Mouse (Mus musculus) liver, postnatal 0 days (tissue): ENCODE data around the gene Rap2c. TPM values are rescaled to one million over a fixed set of nuclear protein-coding genes. Genes with fewer than 3 reads are reported as not detected.

Source experiments
- ATAC-seq: fragments of 200-750 bp; cut with Nextera tagmentation; 2 replicates; pipeline ENCODE4 v1.8.0; 2017; ENCODE audit warnings: mild to moderate bottlenecking, moderate library complexity
- DNase-seq: peaks from one replicate; pipeline ENCODE4 v3.0.0-alpha.2; 2016
- H3K27ac ChIP-seq: fragments of 300-500 bp; sonication (generic); 2 replicates; pipeline ENCODE4 v1.5.1; 2014; ENCODE audit warnings: antibody characterized with exemption, moderate library complexity, mild to moderate bottlenecking, low read depth
- H3K27me3 ChIP-seq: fragments of 300-500 bp; sonication (generic); 2 replicates; pipeline ENCODE4 v1.6.1; 2014; ENCODE audit warnings: low read length, control low read depth, mixed read lengths; ENCODE audit not compliant: insufficient read depth
- H3K36me3 ChIP-seq: fragments of 300-500 bp; sonication (generic); replicated peaks from 2 replicates; pipeline ENCODE4 v1.6.1; 2014; ENCODE audit warnings: mild to moderate bottlenecking, control low read depth, low read length, moderate library complexity, mixed read lengths; ENCODE audit not compliant: insufficient read depth
- H3K4me1 ChIP-seq: fragments of 300-500 bp; sonication (generic); 2 replicates; pipeline ENCODE4 v1.6.1; 2014; ENCODE audit warnings: antibody characterized with exemption, mild to moderate bottlenecking, control low read depth; ENCODE audit not compliant: insufficient read depth
- H3K4me2 ChIP-seq: fragments of 300-500 bp; sonication (generic); 2 replicates; pipeline ENCODE4 v1.6.1; 2014; ENCODE audit warnings: low read depth, mild to moderate bottlenecking, low read length, moderate library complexity, mixed read lengths
- H3K4me3 ChIP-seq: fragments of 300-500 bp; sonication (generic); 2 replicates; pipeline ENCODE4 v1.5.1; 2014; ENCODE audit warnings: low read depth, low read length
- H3K9ac ChIP-seq: fragments of 300-500 bp; sonication (generic); replicated peaks from 2 replicates; pipeline ENCODE4 v1.6.1; 2014; ENCODE audit warnings: mild to moderate bottlenecking, moderate library complexity
- H3K9me3 ChIP-seq: fragments of 300-500 bp; sonication (generic); 2 replicates; pipeline ENCODE4 v1.6.1; 2016; ENCODE audit warnings: mild to moderate bottlenecking, control low read depth, low read length, mixed read lengths
- CTCF ChIP-seq: sonication (generic); IDR thresholded peaks from 2 replicates; pipeline ENCODE4 v1.5.1; 2016; ENCODE audit warnings: antibody characterized with exemption, low read depth
- EP300 ChIP-seq: IDR thresholded peaks from 2 replicates; pipeline ENCODE4 v1.6.1; 2016; ENCODE audit warnings: antibody characterized with exemption, low read depth, mild to moderate bottlenecking
- WGBS: fragments of 180-500 bp; shearing (Covaris S2); extraction: QIAGEN DNeasy Blood & Tissue Kit; methylation state at CpG from one replicate; pipeline ENCODE4 v1.1.7; 2014; ENCODE audit not compliant: insufficient replicate concordance; 5-methylcytosine and 5-hydroxymethylcytosine counted together
- polyA plus RNA-seq: library from polyadenylated mRNA; unstranded; fragments of >200 nt; fragmentation: Nextera tagmentation; extraction: Ambion mirVana; gene quantifications from 2 replicates; pipeline ENCODE4 v1.2.1, GENCODE M21; 2015

Gene Rap2c
- polyA plus RNA-seq, 1 experiment from 2014 or later: 8.5 TPM

DNA sequence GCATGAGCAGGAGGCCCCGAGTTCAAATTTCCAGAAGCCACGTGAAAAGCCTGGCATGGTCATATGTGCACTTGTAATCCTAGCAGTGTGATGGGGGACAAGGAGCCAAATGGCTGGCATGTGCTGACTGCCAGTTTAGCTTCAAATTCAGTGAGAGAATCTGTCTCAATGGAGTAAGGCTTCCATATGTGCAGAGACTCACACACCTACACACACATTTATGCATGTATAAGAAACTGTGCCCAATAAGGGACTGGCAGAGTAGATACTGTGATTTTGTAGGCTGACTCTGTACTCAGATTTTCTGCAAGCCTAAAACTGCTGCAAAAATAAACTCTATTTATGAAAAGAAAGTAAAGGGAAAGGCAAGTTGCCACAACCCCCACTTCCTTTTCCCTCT, 39.4 kb downstream of the Rap2c start:
- 68% methylated on average over 2 of the region's 2 CpGs for WGBS

GRCm38 (mm10) chrX:50972145-50972544, 45.7 kb downstream of the Rap2c start:
- TF ChIP-seq CTCF (no peak), EP300 (no peak)
- Histone ChIP-seq H3K27ac (no peak overlapping the region), H3K9me3 (no peaks in the 10 kb centered on the region), H3K4me2 (no peak overlapping the region), H3K4me1 (no peaks in the 10 kb centered on the region), H3K9ac (no peak overlapping the region), H3K36me3 (no peaks in the 10 kb centered on the region), H3K4me3 (no peak overlapping the region), H3K27me3 (no peaks in the 10 kb centered on the region)
- no peak for ATAC-seq
- 46% methylated on average over 4 of the region's 4 CpGs for WGBS
- DNase-seq: no peak

More for the DNA sequence above, 39.4 kb downstream of the Rap2c start:
- no peaks in the 10 kb centered on the region; the same call in 1 of the 2 replicates for H3K27me3 ChIP-seq
- no peak overlapping the region for H3K9ac ChIP-seq
- no peaks in the 10 kb centered on the region for H3K4me1 ChIP-seq
- DNase-seq (no peak), ATAC-seq (no peak)
- no peaks in the 10 kb centered on the region for H3K9me3 ChIP-seq
- no peak overlapping the region for H3K27ac ChIP-seq
- no peak overlapping the region for H3K4me2 ChIP-seq
- TF ChIP-seq CTCF: no peak
- TF ChIP-seq EP300: no peak
- no peaks in the 10 kb centered on the region for H3K36me3 ChIP-seq
- no peak overlapping the region for H3K4me3 ChIP-seq

DNA sequence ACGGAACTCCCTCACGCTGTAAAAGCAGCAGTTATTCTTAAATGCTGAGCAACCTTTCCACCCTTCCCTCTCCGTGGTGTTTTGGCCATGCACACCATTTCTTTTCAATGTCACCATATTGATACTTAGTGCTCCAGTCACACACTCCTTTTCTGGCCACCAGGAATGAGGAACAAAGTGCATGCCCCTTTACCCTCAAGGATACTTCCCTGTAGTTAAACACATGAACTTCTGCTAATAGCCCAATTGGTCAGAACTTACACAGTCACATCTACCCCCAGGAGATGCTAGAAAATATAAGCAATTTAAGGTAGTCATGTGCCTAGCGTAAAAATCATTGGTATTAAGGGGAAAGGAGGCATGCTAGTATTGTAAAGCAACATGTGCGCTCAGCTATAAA, 47.9 kb downstream of the Rap2c start:
- 73% methylated on average over 5 of the region's 5 CpGs for WGBS

DNA sequence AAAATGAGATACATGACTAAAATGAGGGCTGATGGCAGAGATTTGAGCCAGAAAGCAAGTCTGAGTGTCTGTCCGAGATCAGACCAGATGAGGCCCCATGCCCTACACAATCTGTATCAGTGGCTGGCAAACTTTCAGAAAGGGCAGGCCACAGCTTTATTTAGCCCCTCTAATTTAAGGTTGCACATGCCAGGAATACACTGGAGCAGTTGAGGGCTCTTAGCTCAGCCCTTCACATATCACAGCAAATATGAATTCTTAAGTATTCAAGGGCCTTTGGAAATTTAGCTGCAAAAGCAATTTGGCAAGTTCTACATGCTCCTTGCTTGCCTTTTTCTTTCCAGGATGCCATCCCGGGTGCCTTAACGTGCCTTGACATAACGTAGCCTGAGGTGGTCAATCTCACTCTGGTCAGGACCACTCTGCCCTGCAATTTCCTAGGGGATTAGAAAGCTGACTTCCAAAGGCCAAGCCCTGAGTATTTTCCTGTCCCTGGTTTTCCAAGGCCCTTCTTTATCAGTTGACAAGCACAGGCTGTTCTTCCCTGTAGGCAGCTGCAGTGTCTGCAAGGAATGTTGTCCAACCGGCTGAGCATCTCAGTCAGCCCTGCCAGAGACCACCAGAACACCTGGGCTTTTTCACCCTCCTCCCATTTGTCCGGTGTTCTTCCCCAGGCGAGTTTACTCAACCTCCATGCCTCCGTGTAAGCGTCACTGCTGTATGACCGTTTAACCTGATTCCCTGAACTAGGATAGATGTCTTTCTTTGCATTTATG, 49.5 kb downstream of the Rap2c start:
- Histone ChIP-seq H3K27me3 (no peaks in the 10 kb centered on the region), H3K27ac (no peak overlapping the region), H3K9ac (no peak overlapping the region), H3K4me3 (no peak overlapping the region), H3K4me1 (no peaks in the 10 kb centered on the region), H3K9me3 (no peaks in the 10 kb centered on the region), H3K4me2 (no peak overlapping the region), H3K36me3 (no peaks in the 10 kb centered on the region)
- 58% methylated on average over 10 of the region's 10 CpGs for WGBS
- TF ChIP-seq CTCF (no peak), EP300 (no peak)
- DNase-seq: no peak
- no peak for ATAC-seq

More for the DNA sequence above, 47.9 kb downstream of the Rap2c start:
- H3K4me2 ChIP-seq: no peak overlapping the region
- H3K9me3 ChIP-seq: no peaks in the 10 kb centered on the region
- no peak for ATAC-seq
- no peaks in the 10 kb centered on the region for H3K4me1 ChIP-seq
- H3K36me3 ChIP-seq: no peaks in the 10 kb centered on the region
- H3K27ac ChIP-seq: no peak overlapping the region
- no peak overlapping the region for H3K9ac ChIP-seq
- no peak overlapping the region for H3K4me3 ChIP-seq
- DNase-seq: no peak
- TF ChIP-seq CTCF: no peak
- H3K27me3 ChIP-seq: no peaks in the 10 kb centered on the region

- no peak for DNase-seq
Measured at GRCm38 (mm10) chrX:50965157-50965556, 52.7 kb downstream of the Rap2c start.

GRCm38 (mm10) chrX:50962955-50963354, 54.9 kb downstream of the Rap2c start:
- H3K36me3 ChIP-seq: no peaks in the 10 kb centered on the region
- H3K4me2 ChIP-seq: no peak overlapping the region
- H3K27ac ChIP-seq: no peak overlapping the region
- no peaks in the 10 kb centered on the region for H3K27me3 ChIP-seq
- no peaks in the 10 kb centered on the region for H3K9me3 ChIP-seq
- no peak overlapping the region for H3K9ac ChIP-seq
- no peaks in the 10 kb centered on the region for H3K4me1 ChIP-seq
- DNase-seq (no peak), ATAC-seq (no peak)
- 62% methylated on average over 6 of the region's 6 CpGs for WGBS
- no peak for TF ChIP-seq EP300
- no peak for TF ChIP-seq CTCF
- no peak overlapping the region for H3K4me3 ChIP-seq

More at GRCm38 (mm10) chrX:50965157-50965556, 52.7 kb downstream of the Rap2c start:
- no peak for ATAC-seq
- Histone ChIP-seq H3K9ac (no peak overlapping the region), H3K4me3 (no peak overlapping the region), H3K4me2 (no peak overlapping the region), H3K9me3 (no peaks in the 10 kb centered on the region), H3K36me3 (no peaks in the 10 kb centered on the region), H3K4me1 (no peaks in the 10 kb centered on the region), H3K27me3 (no peaks in the 10 kb centered on the region), H3K27ac (no peak overlapping the region)
- WGBS: 65% methylated on average over 3 of the region's 3 CpGs
- TF ChIP-seq CTCF (no peak), EP300 (no peak)

Other genes with a start within 250 kb of the Rap2c start
- gene Stk26, start 177.0 kb downstream of the Rap2c start, polyA plus RNA-seq: 2.5 and 3.9 TPM in 2 replicates
- gene Frmd7, start 75.3 kb downstream of the Rap2c start, polyA plus RNA-seq: not detected in 2 replicates
- gene Mbnl3, start 188.5 kb upstream of the Rap2c start, polyA plus RNA-seq: 2.9 and 3.7 TPM in 2 replicates